Mouse (Mus musculus): ENCODE data around the gene Cradd.

DNA sequence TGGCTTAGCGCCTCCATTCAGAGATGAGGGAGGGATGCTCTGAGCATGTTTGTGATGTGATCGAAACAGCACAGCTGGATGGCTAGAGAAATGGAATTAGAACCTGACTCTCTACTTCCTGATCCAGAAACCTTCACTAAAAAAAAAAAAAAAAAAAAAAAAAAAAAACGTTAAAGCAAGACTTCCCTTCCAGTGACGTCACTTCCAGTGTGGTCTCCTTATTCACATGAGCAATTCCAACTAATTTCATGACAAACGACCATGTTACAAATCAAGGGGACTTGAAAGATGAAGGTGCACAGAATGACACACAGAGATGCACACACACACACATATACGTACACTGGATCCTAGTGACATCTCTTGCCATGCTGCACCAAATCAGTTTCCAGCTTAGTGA, 25.4 kb downstream of the Cradd start:
- no peak for TF ChIP-seq GATA1 (IDR thresholded peaks at IDR 0.05; ENCODE audit: low read length)
- TF ChIP-seq TAL1 (IDR thresholded peaks at IDR 0.05; ENCODE audit: low read length) = no peak
